Mouse (Mus musculus): ENCODE measurements around the gene Letmd1.

DNA sequence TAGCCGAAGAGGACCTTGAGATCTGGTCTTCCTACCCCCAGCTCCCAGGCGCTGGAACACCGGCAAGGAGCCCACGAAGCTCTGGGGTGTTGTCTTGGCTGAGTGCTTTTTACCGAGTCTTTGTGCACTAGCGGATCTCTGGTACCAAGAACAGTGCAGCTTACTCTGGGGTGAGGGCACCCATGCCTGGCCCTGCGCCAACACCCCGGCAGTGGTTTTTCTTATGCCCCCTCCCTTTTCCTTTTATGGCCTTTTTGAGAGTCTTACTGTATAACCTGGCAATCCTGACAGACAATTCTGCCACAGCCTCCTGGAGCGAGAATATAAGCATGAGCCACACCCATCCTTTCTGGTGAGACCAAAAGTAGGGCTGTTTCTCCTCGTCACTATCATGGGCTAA is 9.5 kb downstream of the Letmd1 start:
- no peak for TF ChIP-seq CTCF (IDR thresholded peaks at IDR 0.05; ENCODE audit: extremely low read depth, insufficient read depth, insufficient read length, insufficient replicate concordance)
- no peak for TF ChIP-seq POLR2A (IDR thresholded peaks at IDR 0.05; ENCODE audit: low read depth, low read length)
